Mouse (Mus musculus) bone marrow macrophage, adult 2 months (primary cell): ENCODE data around the gene Dpp6.

Experiments used
- CTCF ChIP-seq: IDR thresholded peaks from 2 replicates; pipeline ENCODE4 v1.5.1; 2012; ENCODE audit warnings: low read depth, mild to moderate bottlenecking, low read length, moderate library complexity
- POLR2A ChIP-seq: IDR thresholded peaks from 2 replicates; pipeline ENCODE4 v1.6.1; 2012; ENCODE audit warnings: mild to moderate bottlenecking, low read depth, low read length, borderline replicate concordance

DNA sequence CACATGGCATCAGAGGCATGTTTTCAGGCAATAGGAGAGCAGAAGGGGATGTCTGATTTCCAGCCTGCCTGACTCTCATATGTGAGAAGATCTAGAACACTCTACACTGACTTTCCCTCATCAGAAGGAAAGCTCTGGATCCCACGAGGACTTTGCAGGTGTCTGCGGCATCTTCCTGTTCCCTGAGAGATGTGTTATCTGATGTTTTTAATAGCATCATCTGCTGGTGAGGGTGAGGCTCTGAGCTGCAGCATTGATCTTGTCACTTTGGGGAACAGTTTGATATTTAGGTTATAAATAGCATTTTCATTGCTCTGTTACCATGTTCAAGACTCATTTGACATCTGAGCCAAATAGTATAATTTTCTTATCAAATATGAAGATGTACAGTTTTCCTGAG lies 388.8 kb downstream of the Dpp6 start:
- no peak for TF ChIP-seq CTCF
- no peak for TF ChIP-seq POLR2A
